Mouse (Mus musculus): ENCODE measurements around the gene Gpr132.

DNA sequence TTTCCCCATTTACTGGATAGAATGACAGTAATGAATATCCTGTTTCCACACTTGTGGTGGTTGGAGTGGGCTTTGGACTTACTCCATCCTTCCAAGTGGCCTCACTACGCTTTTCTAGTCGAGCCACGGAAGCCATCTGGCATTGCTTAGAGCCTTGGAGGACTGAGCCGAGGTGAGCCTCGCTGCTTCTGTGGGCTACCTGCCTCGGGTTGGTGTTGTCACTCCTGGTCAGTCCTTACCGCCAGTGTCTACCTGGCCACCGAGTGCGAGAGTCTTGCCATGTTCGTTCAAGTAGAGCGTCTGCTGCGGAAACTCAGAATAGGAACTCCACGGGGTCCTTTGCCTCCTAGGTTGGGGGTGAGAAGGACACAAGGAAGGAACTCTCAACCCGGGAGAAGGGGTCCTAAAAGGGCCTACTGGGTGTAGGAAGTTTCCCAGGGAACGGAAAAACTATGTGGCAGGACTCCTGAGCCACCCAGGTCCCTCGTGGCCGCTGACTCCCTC is 9.1 kb upstream of the Gpr132 start:
- TF ChIP-seq CTCF (IDR thresholded peaks at IDR 0.05; ENCODE audit: control insufficient read depth, insufficient read depth, insufficient read length) = no peak
- no peak for TF ChIP-seq CEBPB (IDR thresholded peaks at IDR 0.05; ENCODE audit: low read depth)
- no peak for TF ChIP-seq MYOD1 (IDR thresholded peaks at IDR 0.05; ENCODE audit: control insufficient read depth, insufficient read length, low read depth)
- no peak for TF ChIP-seq MYOG (IDR thresholded peaks at IDR 0.05; ENCODE audit: control insufficient read depth, extremely low read depth, insufficient read length)

All from C2C12 (cell line).